Comparison of ENCODE assay signal across 18 mouse cellular contexts in genomic region chr11:94183671-94184070, GRCm38 (mm10).
"Had no signal": no experiment of that assay in that cellular context is flagged by ENCODE, and none has a peak within 500 bp of the region (broad histone marks: within the 10 kb centered on the region; RNA-seq: fewer than 3 reads in every experiment).

No protein-coding gene starts in this region.

- DNase-seq: lung, adult 18-20 months; lung, embryonic 14.5 days; lung, postnatal 10 days; lung, postnatal 4 days; midbrain, embryonic 14.5 days; retina, postnatal 1 day; right cerebral cortex, adult 18-20 months; right cerebral cortex, postnatal 25 days; thymus, adult 2 months; thymus, postnatal 25 days; thymus, postnatal 4 days had no signal

- H3K36me3 ChIP-seq: midbrain, embryonic 10.5 days; midbrain, embryonic 12.5 days; neural tube, embryonic 13.5 days; neural tube, embryonic 15.5 days; stomach, embryonic 15.5 days had no signal

- H3K27me3 ChIP-seq: midbrain, embryonic 12.5 days; neural tube, embryonic 13.5 days; neural tube, embryonic 15.5 days; stomach, embryonic 15.5 days had no signal

- H3K4me1 ChIP-seq: midbrain, embryonic 10.5 days; midbrain, embryonic 12.5 days; neural tube, embryonic 13.5 days; neural tube, embryonic 15.5 days; stomach, embryonic 15.5 days had no signal

- H3K27ac ChIP-seq: midbrain, embryonic 10.5 days; midbrain, embryonic 12.5 days; neural tube, embryonic 13.5 days; neural tube, embryonic 15.5 days; stomach, embryonic 15.5 days; stomach, postnatal 0 days had no signal

- H3K4me3 ChIP-seq: midbrain, embryonic 10.5 days; midbrain, embryonic 12.5 days; myocyte; neural tube, embryonic 13.5 days; neural tube, embryonic 15.5 days; stomach, embryonic 15.5 days had no signal

- H3K9ac ChIP-seq: lung, embryonic 14.5 days; midbrain, embryonic 12.5 days; neural tube, embryonic 13.5 days; neural tube, embryonic 15.5 days; stomach, embryonic 15.5 days had no signal

- H3K9me3 ChIP-seq: midbrain, embryonic 10.5 days; midbrain, embryonic 12.5 days; neural tube, embryonic 13.5 days; neural tube, embryonic 15.5 days; stomach, embryonic 15.5 days had no signal
